In genomic region chr11:57747294-57748080, GRCm38 (mm10) we compare ENCODE assay signal across 9 mouse cellular contexts. TPM values are rescaled to one million over a fixed set of nuclear protein-coding genes. Genes with fewer than 3 reads are reported as not detected.
DNase-seq lines count a peak whose midpoint lies in the region; ATAC-seq lines count a peak whose summit lies in the region.
"Had no signal": no experiment of that assay in that cellular context is flagged by ENCODE, and none has a peak within 500 bp of the region (broad histone marks: within the 10 kb centered on the region; RNA-seq: fewer than 3 reads in every experiment).

No protein-coding gene starts in this region.

- H3K4me3 ChIP-seq in forebrain, embryonic 13.5 days = no peak overlapping the region
- H3K4me3 ChIP-seq in forebrain, embryonic 12.5 days (replicated peaks) = no peak overlapping the region
- no peak overlapping the region for H3K4me3 ChIP-seq in neural tube, embryonic 11.5 days (ENCODE audit: low read depth, low read length)
- H3K4me3 ChIP-seq: stomach, embryonic 15.5 days had no signal

- no peaks in the 10 kb centered on the region for H3K9me3 ChIP-seq in forebrain, embryonic 13.5 days (replicated peaks)
- no peaks in the 10 kb centered on the region for H3K9me3 ChIP-seq in forebrain, embryonic 12.5 days
- H3K9me3 ChIP-seq in neural tube, embryonic 11.5 days (ENCODE audit: control insufficient read depth, low read length) = no peaks in the 10 kb centered on the region
- H3K9me3 ChIP-seq: stomach, embryonic 15.5 days had no signal

- WGBS in forebrain, embryonic 13.5 days = 69% methylated on average over 19 of the region's 19 CpGs
- 74% methylated on average over 19 of the region's 19 CpGs for WGBS in forebrain, embryonic 12.5 days
- WGBS in neural tube, embryonic 11.5 days = 86% methylated on average over 19 of the region's 19 CpGs

- peak; percentile 18 for DNase-seq in right cerebral cortex, postnatal 4 days
- DNase-seq in right cerebral cortex, adult 18-20 months = no peak
- peak; percentile 55 to 65 for DNase-seq in kidney, postnatal 4 days
- peak; percentile 28 for DNase-seq in neural tube, embryonic 11.5 days (ENCODE audit: low spot score)

- ATAC-seq in forebrain, embryonic 13.5 days = peak; percentile 38; the same call in 1 of the 2 replicates
- ATAC-seq in forebrain, embryonic 12.5 days (ENCODE audit: low FRiP score) = no peak
- ATAC-seq in common myeloid progenitor, adult 5-6 weeks (replicated peaks; ENCODE audit: low read depth, poor library complexity, severe bottlenecking) = peak; percentile 68; the same call in 1 of the 2 replicates
- no peak for ATAC-seq in neural tube, embryonic 11.5 days (ENCODE audit: insufficient read depth, low FRiP score, low TSS enrichment)
- no peak for ATAC-seq in activated CD4-positive, CD25-positive, alpha-beta regulatory T cell, adult 4 months

- no peak overlapping the region for H3K27ac ChIP-seq in forebrain, embryonic 13.5 days
- H3K27ac ChIP-seq in forebrain, embryonic 12.5 days = no peak overlapping the region
- no peak overlapping the region for H3K27ac ChIP-seq in neural tube, embryonic 11.5 days (ENCODE audit: low read depth, low read length)
- H3K27ac ChIP-seq: stomach, embryonic 15.5 days had no signal

- no peaks in the 10 kb centered on the region for H3K36me3 ChIP-seq in forebrain, embryonic 13.5 days (ENCODE audit: poor library complexity, severe bottlenecking)
- no peaks in the 10 kb centered on the region for H3K36me3 ChIP-seq in forebrain, embryonic 12.5 days (replicated peaks)
- H3K36me3 ChIP-seq in neural tube, embryonic 11.5 days (ENCODE audit: control insufficient read depth, insufficient read depth, low read length) = no peaks in the 10 kb centered on the region
- H3K36me3 ChIP-seq: stomach, embryonic 15.5 days had no signal

- H3K4me2 ChIP-seq in forebrain, embryonic 13.5 days = no peak overlapping the region
- H3K4me2 ChIP-seq in forebrain, embryonic 12.5 days = no peak overlapping the region
- H3K4me2 ChIP-seq in neural tube, embryonic 11.5 days (ENCODE audit: low read depth) = no peak overlapping the region
- H3K4me2 ChIP-seq: stomach, embryonic 15.5 days had no signal

- peaks cover 8% of the 10 kb centered on the region; the same call in 1 of the 2 replicates for H3K27me3 ChIP-seq in forebrain, embryonic 13.5 days
- peaks cover 3% of the 10 kb centered on the region; the same call in 1 of the 2 replicates for H3K27me3 ChIP-seq in forebrain, embryonic 12.5 days
- no peaks in the 10 kb centered on the region for H3K27me3 ChIP-seq in neural tube, embryonic 11.5 days (ENCODE audit: control insufficient read depth, insufficient read depth, low read length)
- H3K27me3 ChIP-seq: stomach, embryonic 15.5 days had no signal

- peaks cover 17% of the 10 kb centered on the region for H3K4me1 ChIP-seq in forebrain, embryonic 13.5 days
- H3K4me1 ChIP-seq in forebrain, embryonic 12.5 days = peaks cover 10% of the 10 kb centered on the region; the same call in 1 of the 2 replicates
- H3K4me1 ChIP-seq in neural tube, embryonic 11.5 days (ENCODE audit: control insufficient read depth, insufficient read depth, low read length) = no peaks in the 10 kb centered on the region
- H3K4me1 ChIP-seq: stomach, embryonic 15.5 days had no signal

- H3K9ac ChIP-seq in forebrain, embryonic 13.5 days = no peak overlapping the region
- no peak overlapping the region for H3K9ac ChIP-seq in forebrain, embryonic 12.5 days
- H3K9ac ChIP-seq in neural tube, embryonic 11.5 days (ENCODE audit: low read length) = no peak overlapping the region
- H3K9ac ChIP-seq: stomach, embryonic 15.5 days had no signal

RNA-seq across cellular contexts. Expression of gene Sap30l, which starts 54.0 kb away (rescaled TPM):
- 6.8 and 7.4 TPM in 2 replicates for polyA plus RNA-seq in forebrain, embryonic 13.5 days (2015; fragmentation: Nextera tagmentation; extraction: Ambion mirVana)
- 12.5 and 15.0 TPM in 2 replicates for polyA plus RNA-seq in forebrain, embryonic 12.5 days (2016; fragmentation: Nextera tagmentation; extraction: Ambion mirVana)
- 13.3 and 25.7 TPM in 2 replicates for total RNA-seq in common myeloid progenitor, adult 5-6 weeks (2017)
- 14.2 and 15.0 TPM in 2 replicates for polyA plus RNA-seq in neural tube, embryonic 11.5 days (2014; fragmentation: Nextera tagmentation; extraction: Ambion mirVana)
- 1 to 10 TPM; 5.4 to 7.7 TPM for polyA plus RNA-seq in activated CD4-positive, CD25-positive, alpha-beta regulatory T cell, adult 4 months (2017; shearing (Covaris generic))

Comparison
In these comparisons a context has a peak if more than half of its experiments do, and no peak if none do; other contexts are left out.
1. ATAC-seq: peak in forebrain, embryonic 13.5 days (single experiment) and common myeloid progenitor, adult 5-6 weeks (single experiment); none in forebrain, embryonic 12.5 days (single experiment), neural tube, embryonic 11.5 days (single experiment) and activated CD4-positive, CD25-positive, alpha-beta regulatory T cell, adult 4 months (single experiment).